Mouse (Mus musculus): ENCODE measurements around the gene Olfr981. TPM values are rescaled to one million over a fixed set of nuclear protein-coding genes. Genes with fewer than 3 reads are reported as not detected.
"Not testable (repeated sequence)": the region's sequence is repeated elsewhere in the genome, so short reads cannot be mapped to it uniquely, and the experiment has no call there.

The Olfr981 gene
- total RNA-seq (2021), result not detected

- intact Hi-C loops (cut with DNase I), result no loop called here
Observed at GRCm38 (mm10) chr9:40021164-40021563, at the start of gene Olfr981. Gene Olfr981, plus strand, starts transcription at chr9:40021464.

GRCm38 (mm10) chr9:39976581-39977145 lies 44.6 kb upstream of the Olfr981 start:
- intact Hi-C loops (cut with DNase I); DNase-seq: not testable (repeated sequence)

More at GRCm38 (mm10) chr9:40021164-40021563, at the start of gene Olfr981:
- no peak for DNase-seq

DNA sequence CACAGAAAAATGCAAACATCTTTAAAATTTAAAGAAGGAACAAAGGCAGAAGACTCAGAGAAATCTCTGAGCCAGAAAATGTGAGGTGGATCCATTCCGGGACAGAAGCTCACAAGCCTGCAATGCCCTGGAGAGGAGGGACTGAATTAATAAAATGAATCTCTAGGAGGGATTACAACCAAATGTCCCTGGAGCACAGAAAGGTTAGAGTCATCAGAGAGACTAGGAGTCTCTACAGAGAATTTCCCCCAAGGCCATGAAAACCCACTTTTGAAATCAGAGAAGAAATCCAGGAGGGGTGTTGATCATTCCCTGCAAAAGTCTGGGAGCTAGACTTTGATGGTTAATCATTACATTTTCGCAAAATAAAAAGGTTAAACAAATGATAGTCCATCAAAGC lies 29.5 kb upstream of the Olfr981 start, which contains the start of gene Olfr978:
Gene Olfr978 (plus strand): TSS at position 301 of the 400 bp plus-strand sequence.
- intact Hi-C loops (cut with DNase I), result no loop called here
- DNase-seq, result no peak

DNA sequence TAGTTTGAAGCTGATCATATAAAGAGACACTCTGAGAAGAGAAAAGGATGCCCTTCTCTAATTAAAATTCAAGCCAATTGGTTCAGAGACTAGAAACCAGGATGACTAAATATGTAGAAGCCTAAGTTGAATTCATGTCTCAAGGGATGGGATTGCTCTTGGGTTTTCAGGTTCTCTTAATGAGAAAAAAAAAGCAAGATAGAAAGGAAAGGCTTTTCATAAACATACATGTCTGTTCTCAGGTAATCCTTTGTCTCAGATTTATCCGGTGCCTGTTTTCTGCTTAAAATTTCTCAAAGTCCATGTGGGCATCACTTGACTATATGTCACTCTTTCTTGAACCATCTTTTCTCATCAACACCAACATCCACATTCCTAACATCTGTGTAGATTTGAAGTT lies 17.9 kb upstream of the Olfr981 start, which contains the start of gene Olfr979:
Gene Olfr979 (minus strand): TSS at position 101 of the 400 bp plus-strand sequence.
- intact Hi-C loops (cut with DNase I), result no loop called here
- no peak for DNase-seq

GRCm38 (mm10) chr9:40009482-40009881 lies 11.8 kb upstream of the Olfr981 start, which contains the start of gene Olfr980:
Gene Olfr980, minus strand, starts transcription at chr9:40009582.
- intact Hi-C loops (cut with DNase I), result no loop called here
- DNase-seq, result no peak

DNA sequence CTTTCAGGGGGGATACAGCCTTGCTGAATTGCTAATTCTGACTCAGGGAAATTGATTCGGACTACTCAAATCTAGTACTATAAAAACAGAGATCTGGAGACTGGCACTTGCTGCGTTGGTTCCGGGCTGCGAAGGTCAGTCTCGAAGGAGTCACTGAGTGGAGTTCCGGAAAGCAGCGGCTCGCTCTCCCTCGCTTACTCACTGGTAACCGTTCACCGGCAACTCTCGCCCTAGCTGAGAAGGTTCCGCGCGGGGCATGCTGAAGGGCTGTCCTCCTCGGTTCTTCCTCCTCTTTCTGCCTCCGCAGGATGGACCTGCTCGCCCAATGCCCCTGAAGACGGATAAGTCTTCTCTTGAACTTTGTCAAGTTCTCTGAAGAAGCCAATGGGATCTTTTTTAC lies 28.9 kb downstream of the Olfr981 start:
- intact Hi-C loops (cut with DNase I), result no loop called here
- DNase-seq, result no peak

- no peak for DNase-seq
- intact Hi-C loops (cut with DNase I), result no loop called here
Observed at GRCm38 (mm10) chr9:40073529-40073928, 52.3 kb downstream of the Olfr981 start, which contains the start of gene Olfr982. Gene Olfr982, plus strand, starts transcription at chr9:40073829.

Other genes starting within 250 kb of the Olfr981 start
- gene Olfr968, start 238.2 kb upstream of the Olfr981 start, total RNA-seq (2021), result not detected
- gene Olfr969, start 230.5 kb upstream of the Olfr981 start, total RNA-seq (2021), result not detected
- not detected for gene Olfr970, start 212.6 kb upstream of the Olfr981 start, total RNA-seq (2021)
- not detected for gene Olfr971, start 184.6 kb upstream of the Olfr981 start, total RNA-seq (2021)
- not detected for gene Olfr972, start 155.0 kb upstream of the Olfr981 start, total RNA-seq (2021)
- not detected for gene Olfr229, start 114.1 kb upstream of the Olfr981 start, total RNA-seq (2021)
- not detected for gene Olfr974, start 84.0 kb upstream of the Olfr981 start, total RNA-seq (2021)
- not detected for gene Olfr975, start 69.4 kb upstream of the Olfr981 start, total RNA-seq (2021)
- gene Olfr976, start 60.3 kb upstream of the Olfr981 start, total RNA-seq (2021), result not detected
- gene Olfr978, start 29.4 kb upstream of the Olfr981 start, total RNA-seq (2021), result not detected
- not detected for gene Olfr979, start 18.0 kb upstream of the Olfr981 start, total RNA-seq (2021)
- not detected for gene Olfr980, start 11.9 kb upstream of the Olfr981 start, total RNA-seq (2021)
- not detected for gene Olfr982, start 52.4 kb downstream of the Olfr981 start, total RNA-seq (2021)
- not detected for gene Olfr983, start 72.1 kb downstream of the Olfr981 start, total RNA-seq (2021)
- not detected for gene Olfr984, start 92.7 kb downstream of the Olfr981 start, total RNA-seq (2021)
- gene Olfr985, start 108.7 kb downstream of the Olfr981 start, total RNA-seq (2021), result not detected
- gene Tmem225, start 126.7 kb downstream of the Olfr981 start, total RNA-seq (2021), result not detected
- not detected for gene Olfr986, start 159.5 kb downstream of the Olfr981 start, total RNA-seq (2021)
- 1 to 10 TPM; 2.5 to 3.0 TPM for gene Zfp202, start 170.9 kb downstream of the Olfr981 start, total RNA-seq (2021)
- gene Scn3b, start 247.8 kb downstream of the Olfr981 start, total RNA-seq (2021), result 1 to 10 TPM in 1 of 2 experiments, under 1 TPM in 1; 0.57 to 1.2 TPM